Mouse (Mus musculus) megakaryocyte, embryonic 14.5 days (primary cell): ENCODE results near the gene Arcn1. TPM values are rescaled to one million over a fixed set of nuclear protein-coding genes. Genes with fewer than 3 reads are reported as not detected.
A peak's percentile ranks its signal among the peaks of the same experiment; 100 is the strongest.
"Not testable (repeated sequence)": the region's sequence is repeated elsewhere in the genome, so short reads cannot be mapped to it uniquely, and the experiment has no call there.

Experiments used
- H3K27me3 ChIP-seq: replicated peaks from 2 replicates; pipeline ENCODE3; 2012; ENCODE audit warnings: inconsistent platforms
- H3K36me3 ChIP-seq: replicated peaks from 2 replicates; pipeline ENCODE3; 2012; ENCODE audit warnings: low read length, inconsistent platforms, mixed read lengths
- H3K4me1 ChIP-seq: 2 replicates; pipeline ENCODE4 v1.6.1; 2012; ENCODE audit warnings: inconsistent platforms
- H3K4me3 ChIP-seq: replicated peaks from 2 replicates; pipeline ENCODE3; 2012; ENCODE audit warnings: moderate library complexity, mild to moderate bottlenecking, inconsistent platforms
- H3K9me3 ChIP-seq: 2 replicates; pipeline ENCODE4 v1.6.1; 2012; ENCODE audit warnings: inconsistent platforms
- FLI1 ChIP-seq: IDR thresholded peaks from 2 replicates; pipeline ENCODE4 v1.6.1; 2012; ENCODE audit warnings: low read length, inconsistent platforms, mixed read lengths
- GATA1 ChIP-seq: IDR thresholded peaks from 3 replicates; pipeline ENCODE4 v1.6.1; 2012; ENCODE audit warnings: mixed read lengths, low read length, inconsistent platforms, borderline replicate concordance
- polyA plus RNA-seq: library from polyadenylated mRNA; stranded (reverse); fragments of >175 nt; gene quantifications from 2 replicates; pipeline ENCODE4 v1.2.3, GENCODE M21; 2012; ENCODE audit warnings: low replicate concordance; ENCODE audit not compliant: insufficient read depth

The Arcn1 gene
- polyA plus RNA-seq, 1 experiment: 5.9 TPM

GRCm38 (mm10) chr9:44799102-44799957 is 31.7 kb upstream of the Arcn1 start, which contains the start of gene Tmem25:
Gene Tmem25, minus strand, starts transcription at chr9:44799307.
- peaks cover 62% of the 10 kb centered on the region for H3K27me3 ChIP-seq
- peaks cover 3% of the 10 kb centered on the region for H3K36me3 ChIP-seq
- no peaks in the 10 kb centered on the region for H3K9me3 ChIP-seq
- TF ChIP-seq FLI1 (no peak), GATA1 (no peak)
- peaks cover 24% of the 10 kb centered on the region for H3K4me1 ChIP-seq
- peak within 1 kb of the TSS; percentile 93 for H3K4me3 ChIP-seq

- Histone ChIP-seq H3K4me1 (peaks cover 22% of the 10 kb centered on the region), H3K4me3 (peak overlapping the region; percentile 93), H3K36me3 (no peaks in the 10 kb centered on the region), H3K27me3 (peaks cover 64% of the 10 kb centered on the region), H3K9me3 (no peaks in the 10 kb centered on the region)
- no peak for TF ChIP-seq GATA1
- TF ChIP-seq FLI1: no peak
These were observed 30.7 kb upstream of the Arcn1 start for GRCm38 (mm10) chr9:44798298-44798697.

- Histone ChIP-seq H3K9me3 (no peaks in the 10 kb centered on the region), H3K36me3 (peaks cover 37% of the 10 kb centered on the region), H3K27me3 (peaks cover 28% of the 10 kb centered on the region), H3K4me3 (no peak overlapping the region), H3K4me1 (peaks cover under 1% of the 10 kb centered on the region; the same call in 1 of the 2 replicates)
- TF ChIP-seq FLI1: no peak
- no peak for TF ChIP-seq GATA1
These were observed 25.2 kb upstream of the Arcn1 start for GRCm38 (mm10) chr9:44792842-44793241.

- TF ChIP-seq FLI1 (no peak), GATA1 (no peak)
- Histone ChIP-seq H3K4me3 (peak overlapping the region; percentile 93), H3K4me1 (peaks cover 21% of the 10 kb centered on the region), H3K36me3 (no peaks in the 10 kb centered on the region), H3K27me3 (no peaks in the 10 kb centered on the region), H3K9me3 (no peaks in the 10 kb centered on the region)
These were observed 5.4 kb upstream of the Arcn1 start for GRCm38 (mm10) chr9:44772750-44773651.

GRCm38 (mm10) chr9:44772392-44772749 is 4.7 kb upstream of the Arcn1 start:
- no peaks in the 10 kb centered on the region for H3K36me3 ChIP-seq
- TF ChIP-seq FLI1 (no peak), GATA1 (no peak)
- H3K27me3 ChIP-seq: no peaks in the 10 kb centered on the region
- H3K4me3 ChIP-seq: peak overlapping the region; percentile 93
- H3K4me1 ChIP-seq: peaks cover 21% of the 10 kb centered on the region
- H3K9me3 ChIP-seq: no peaks in the 10 kb centered on the region

- H3K4me3 ChIP-seq: no peak overlapping the region
- H3K4me1 ChIP-seq: peaks cover 21% of the 10 kb centered on the region
- no peaks in the 10 kb centered on the region for H3K9me3 ChIP-seq
- TF ChIP-seq FLI1 (no peak), GATA1 (no peak)
- H3K36me3 ChIP-seq: no peaks in the 10 kb centered on the region
- H3K27me3 ChIP-seq: no peaks in the 10 kb centered on the region
These were observed 3.7 kb upstream of the Arcn1 start for GRCm38 (mm10) chr9:44771376-44771775.

GRCm38 (mm10) chr9:44768029-44768394 is 367 bp upstream of the Arcn1 start:
- H3K36me3 ChIP-seq, H3K27me3 ChIP-seq, H3K9me3 ChIP-seq: not testable (repeated sequence)
- Histone ChIP-seq H3K4me1 (peaks cover 36% of the 10 kb centered on the region), H3K4me3 (peak overlapping the region; percentile 86)

GRCm38 (mm10) chr9:44760873-44761272 is 6.8 kb downstream of the Arcn1 start:
- peaks cover 68% of the 10 kb centered on the region for H3K36me3 ChIP-seq

GRCm38 (mm10) chr9:44748473-44748872 is 19.2 kb downstream of the Arcn1 start:
- no peaks in the 10 kb centered on the region for H3K27me3 ChIP-seq
- TF ChIP-seq GATA1 (no peak), FLI1 (no peak)
- peaks cover 17% of the 10 kb centered on the region for H3K4me1 ChIP-seq
- no peak overlapping the region for H3K4me3 ChIP-seq
- peaks cover 96% of the 10 kb centered on the region for H3K36me3 ChIP-seq
- 0 out of 2 replicates have a peak, but pooled peaks cover 4% of the 10 kb centered on the region for H3K9me3 ChIP-seq

More at GRCm38 (mm10) chr9:44760873-44761272, 6.8 kb downstream of the Arcn1 start:
- H3K9me3 ChIP-seq: no peaks in the 10 kb centered on the region
- H3K27me3 ChIP-seq: no peaks in the 10 kb centered on the region
- no peak overlapping the region for H3K4me3 ChIP-seq
- TF ChIP-seq FLI1: no peak
- no peak for TF ChIP-seq GATA1
- peaks cover 40% of the 10 kb centered on the region for H3K4me1 ChIP-seq

- Histone ChIP-seq H3K36me3 (peaks cover 91% of the 10 kb centered on the region), H3K27me3 (no peaks in the 10 kb centered on the region), H3K4me3 (no peak overlapping the region), H3K9me3 (0 out of 2 replicates have a peak, but pooled peaks cover 4% of the 10 kb centered on the region), H3K4me1 (peaks cover 17% of the 10 kb centered on the region)
- no peak for TF ChIP-seq FLI1
These were observed 20.3 kb downstream of the Arcn1 start for GRCm38 (mm10) chr9:44747341-44747740.
